Mouse (Mus musculus) cerebellum, adult 2 months (tissue): ENCODE data around the gene Tfap2d. TPM values are rescaled to one million over a fixed set of nuclear protein-coding genes. Genes with fewer than 3 reads are reported as not detected.
A peak's percentile ranks its signal among the peaks of the same experiment; 100 is the strongest.

Experiments used
- DNase-seq, 2 experiments: peaks; one replicate each; pipeline ENCODE4 v3.0.0; 2021
- H3K27ac ChIP-seq: fragments of 200-500 bp; 2 replicates; pipeline ENCODE4 v1.5.1; 2012; ENCODE audit warnings: low read length, control low read depth, inconsistent platforms; ENCODE audit not compliant: insufficient read depth
- H3K27me3 ChIP-seq: fragments of 200-500 bp; 2 replicates; pipeline ENCODE4 v1.6.1; 2012; ENCODE audit warnings: inconsistent platforms, mild to moderate bottlenecking, low read length, moderate library complexity; ENCODE audit not compliant: control insufficient read depth, insufficient read depth
- H3K4me1 ChIP-seq: fragments of 200-500 bp; 2 replicates; pipeline ENCODE4 v1.6.1; 2011; ENCODE audit warnings: low read length; ENCODE audit not compliant: control insufficient read depth, insufficient read depth
- H3K4me3 ChIP-seq: fragments of 200-500 bp; replicated peaks from 2 replicates; pipeline ENCODE3; 2011; ENCODE audit warnings: mild to moderate bottlenecking, low read depth, low read length, control low read depth; ENCODE audit not compliant: insufficient read depth
- CTCF ChIP-seq: fragments of 200-500 bp; IDR thresholded peaks from 2 replicates; pipeline ENCODE4 v1.5.1; 2011; ENCODE audit warnings: low read depth, mild to moderate bottlenecking, control low read depth, low read length, moderate library complexity, borderline replicate concordance; ENCODE audit not compliant: insufficient read depth
- POLR2A ChIP-seq: fragments of 200-500 bp; IDR thresholded peaks from 2 replicates; pipeline ENCODE4 v1.6.1; 2011; ENCODE audit warnings: low read length, control low read depth, borderline replicate concordance; ENCODE audit not compliant: insufficient read depth
- WGBS: fragments of 180-500 bp; shearing (Covaris S2); methylation state at CpG from one replicate; pipeline ENCODE4 v1.1.7; 2018; 5-methylcytosine and 5-hydroxymethylcytosine counted together
- polyA plus RNA-seq: library from polyadenylated mRNA; depleted of rRNA; stranded (reverse); fragments of >200 nt; gene quantifications from 2 replicates; pipeline ENCODE4 v1.2.3, GENCODE M21; 2012; rRNA removed

Tfap2d gene
- 1.6 and 2.2 TPM in 2 replicates for polyA plus RNA-seq

GRCm38 (mm10) chr1:19102631-19103030 lies at the start of gene Tfap2d:
Gene Tfap2d, plus strand, starts transcription at chr1:19103022.
- no peak within 1 kb of the TSS for H3K27ac ChIP-seq
- DNase-seq = no peak
- TF ChIP-seq POLR2A = no peak
- TF ChIP-seq CTCF = no peak
- H3K4me3 ChIP-seq = no peak within 1 kb of the TSS
- 7% methylated on average over 6 of the region's 6 CpGs for WGBS
- no peaks in the 10 kb centered on the region; the same call in 1 of the 2 replicates for H3K27me3 ChIP-seq
- no peaks in the 10 kb centered on the region for H3K4me1 ChIP-seq

GRCm38 (mm10) chr1:19056300-19056699 lies 46.5 kb upstream of the Tfap2d start:
- no peaks in the 10 kb centered on the region for H3K4me1 ChIP-seq
- no peak overlapping the region for H3K27ac ChIP-seq
- WGBS = 23% methylated on average over 3 of the region's 3 CpGs
- no peaks in the 10 kb centered on the region for H3K27me3 ChIP-seq
- H3K4me3 ChIP-seq = no peak overlapping the region
- TF ChIP-seq CTCF = peak; percentile 37; the same call in 1 of the 2 replicates
- TF ChIP-seq POLR2A = no peak
- DNase-seq = no peak

GRCm38 (mm10) chr1:19056861-19057260 lies 46.0 kb upstream of the Tfap2d start:
- Histone ChIP-seq H3K27me3 (no peaks in the 10 kb centered on the region), H3K4me3 (no peak overlapping the region), H3K4me1 (no peaks in the 10 kb centered on the region), H3K27ac (no peak overlapping the region)
- no peak for DNase-seq
- 70% methylated on average over 6 of the region's 6 CpGs for WGBS
- no peak for TF ChIP-seq CTCF
- no peak for TF ChIP-seq POLR2A

- 5% methylated on average over 8 of the region's 8 CpGs for WGBS
- H3K4me1 ChIP-seq = no peaks in the 10 kb centered on the region
- DNase-seq = no peak
These were observed 14.7 kb upstream of the Tfap2d start for GRCm38 (mm10) chr1:19088078-19088477.

GRCm38 (mm10) chr1:19096921-19097320 lies 5.9 kb upstream of the Tfap2d start:
- Histone ChIP-seq H3K27me3 (peaks cover 2% of the 10 kb centered on the region; the same call in 1 of the 2 replicates), H3K27ac (no peak overlapping the region), H3K4me1 (0 out of 2 replicates have a peak, but pooled peaks cover 2% of the 10 kb centered on the region), H3K4me3 (no peak overlapping the region)
- under 1% methylated on average over 18 of the region's 18 CpGs for WGBS
- TF ChIP-seq POLR2A (no peak), CTCF (no peak)
- peak; percentile 0 to 7 for DNase-seq

More at GRCm38 (mm10) chr1:19088078-19088477, 14.7 kb upstream of the Tfap2d start:
- no peak overlapping the region for H3K27ac ChIP-seq
- no peak overlapping the region for H3K4me3 ChIP-seq
- no peaks in the 10 kb centered on the region for H3K27me3 ChIP-seq
- TF ChIP-seq POLR2A (no peak), CTCF (no peak)

- no peak for DNase-seq
- Histone ChIP-seq H3K27ac (no peak overlapping the region), H3K27me3 (no peaks in the 10 kb centered on the region; the same call in 1 of the 2 replicates), H3K4me3 (no peak overlapping the region), H3K4me1 (no peaks in the 10 kb centered on the region)
- WGBS = 2% methylated on average over 21 of the region's 21 CpGs
- TF ChIP-seq POLR2A (no peak), CTCF (no peak)
These were observed 494 bp downstream of the Tfap2d start for GRCm38 (mm10) chr1:19103316-19103715.

GRCm38 (mm10) chr1:19103776-19104142 lies 937 bp downstream of the Tfap2d start:
- 1% methylated on average over 10 of the region's 10 CpGs for WGBS
- Histone ChIP-seq H3K4me1 (no peaks in the 10 kb centered on the region), H3K27ac (no peak overlapping the region), H3K4me3 (no peak overlapping the region), H3K27me3 (no peaks in the 10 kb centered on the region; the same call in 1 of the 2 replicates)
- DNase-seq = no peak
- no peak for TF ChIP-seq POLR2A
- TF ChIP-seq CTCF = no peak

- H3K27ac ChIP-seq = no peak overlapping the region
- H3K4me3 ChIP-seq = no peak overlapping the region
These were observed 1.5 kb downstream of the Tfap2d start for GRCm38 (mm10) chr1:19104143-19104857.

More at GRCm38 (mm10) chr1:19104143-19104857, 1.5 kb downstream of the Tfap2d start:
- WGBS = 1% methylated on average over 40 of the region's 40 CpGs
- H3K27me3 ChIP-seq = no peaks in the 10 kb centered on the region; the same call in 1 of the 2 replicates
- no peak for DNase-seq
- H3K4me1 ChIP-seq = no peaks in the 10 kb centered on the region
- TF ChIP-seq CTCF (no peak), POLR2A (no peak)
